Mouse (Mus musculus) right cerebral cortex, adult 18-20 months (tissue): ENCODE measurements at regions not wholly inside any gene's neighbourhood (a gene's known extent, or its start where the extent isn't known, plus 50 kb on each side); places are given as distances from the start of the nearest gene placed in this dataset.
A peak's percentile ranks its signal among the peaks of the same experiment; 100 is the strongest.

Experiments
- DNase-seq: peaks from one replicate; pipeline ENCODE4 v3.0.0; 2022; ENCODE audit warnings: mixed read lengths

DNA sequence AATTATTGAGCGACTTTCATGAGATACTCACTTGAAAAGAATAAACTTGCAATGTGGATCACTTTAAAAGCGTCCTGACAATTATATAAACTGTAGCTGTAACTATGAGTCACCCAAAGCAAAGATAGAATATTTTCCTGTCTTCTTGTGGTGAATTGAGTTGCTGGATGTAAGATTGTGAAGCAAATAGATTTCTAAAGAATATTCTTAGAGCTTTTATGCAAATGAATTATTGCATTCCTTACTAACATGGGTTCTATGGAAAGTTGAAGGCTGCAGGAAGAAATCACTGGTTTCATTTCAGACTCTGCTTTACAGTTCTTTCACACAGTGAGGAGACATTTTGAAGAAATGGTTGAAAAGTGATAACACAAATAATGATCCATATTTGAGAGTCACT lies 656.8 kb downstream of the Htr1a start:
- no peak for DNase-seq

DNA sequence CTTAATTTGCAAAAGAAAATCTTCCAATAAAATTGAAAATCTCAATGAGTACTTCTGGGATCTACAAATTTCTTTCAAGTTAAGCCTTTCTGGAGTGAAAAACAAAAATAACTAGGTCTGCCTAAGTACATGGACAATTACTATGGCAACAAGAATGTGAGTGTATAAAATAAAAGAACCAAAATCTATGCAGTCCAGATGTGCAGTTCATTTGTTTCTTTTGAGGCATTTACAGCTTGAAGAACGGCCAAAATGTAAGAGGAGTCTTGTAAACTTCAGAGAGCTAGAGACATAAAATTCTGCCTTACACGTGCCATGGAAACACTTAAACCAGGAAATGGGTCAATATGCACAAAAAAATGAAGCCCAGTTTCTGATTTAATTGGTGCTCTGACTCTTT lies 698.7 kb downstream of the Htr1a start:
- DNase-seq, result no peak

DNA sequence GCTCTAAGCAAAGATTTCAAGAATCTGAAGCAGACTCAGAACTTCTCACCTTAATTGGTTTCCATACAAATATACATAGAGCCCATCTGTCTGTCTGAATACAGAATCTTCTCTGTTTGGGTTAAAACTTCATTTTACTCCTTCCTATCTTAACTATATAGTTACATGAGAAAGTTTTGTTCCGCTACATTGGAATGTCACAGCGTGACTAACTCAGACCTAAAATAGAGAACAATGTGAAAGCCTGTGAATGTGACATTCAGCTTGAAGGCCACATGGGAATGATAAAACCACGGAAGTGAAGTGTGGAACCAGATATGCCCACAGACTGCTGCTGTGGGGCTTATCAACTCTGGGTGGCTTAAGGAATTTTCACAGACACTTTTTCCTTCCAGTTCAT lies 722.9 kb downstream of the Htr1a start:
- DNase-seq, result peak; percentile 7

DNA sequence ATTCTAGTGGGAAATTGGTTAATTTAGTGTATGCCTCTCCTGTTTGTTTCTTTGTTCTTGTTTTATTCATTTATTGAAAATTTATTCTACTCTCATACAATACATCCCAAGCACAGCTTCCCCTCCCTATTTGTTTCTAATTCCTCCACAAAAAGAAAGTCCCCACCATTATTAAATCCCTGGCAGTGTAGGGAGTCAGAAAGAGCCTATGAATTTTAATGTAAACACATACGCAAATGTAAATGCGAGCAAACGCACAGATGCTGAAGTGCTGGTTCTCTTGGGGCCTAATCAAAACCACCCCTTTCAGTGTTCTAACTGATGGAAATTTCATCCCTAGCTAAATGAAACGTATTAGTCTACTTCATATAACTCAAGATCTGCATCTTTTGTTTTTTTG lies 729.9 kb downstream of the Htr1a start:
- no peak for DNase-seq

DNA sequence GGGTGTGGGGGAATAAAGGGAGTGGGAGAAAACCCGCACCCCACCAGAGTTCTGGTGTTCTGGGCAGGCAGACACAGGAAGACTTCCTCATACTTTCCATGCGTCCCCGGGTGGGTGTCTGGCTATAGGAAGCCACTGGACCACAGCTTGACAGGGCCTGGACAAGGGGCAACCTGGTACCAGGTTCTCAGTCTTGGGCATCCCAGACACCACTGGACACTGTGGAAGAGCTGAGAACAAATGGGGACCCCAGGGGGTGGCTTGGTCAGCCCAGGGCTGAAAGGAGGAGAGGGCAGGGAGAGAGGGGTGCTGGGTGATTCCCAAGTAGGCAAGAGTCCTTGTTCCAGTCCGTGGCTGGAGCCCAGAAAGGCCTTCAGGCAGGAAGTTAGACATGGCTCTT lies 730.9 kb downstream of the Htr1a start:
- no peak for DNase-seq

DNA sequence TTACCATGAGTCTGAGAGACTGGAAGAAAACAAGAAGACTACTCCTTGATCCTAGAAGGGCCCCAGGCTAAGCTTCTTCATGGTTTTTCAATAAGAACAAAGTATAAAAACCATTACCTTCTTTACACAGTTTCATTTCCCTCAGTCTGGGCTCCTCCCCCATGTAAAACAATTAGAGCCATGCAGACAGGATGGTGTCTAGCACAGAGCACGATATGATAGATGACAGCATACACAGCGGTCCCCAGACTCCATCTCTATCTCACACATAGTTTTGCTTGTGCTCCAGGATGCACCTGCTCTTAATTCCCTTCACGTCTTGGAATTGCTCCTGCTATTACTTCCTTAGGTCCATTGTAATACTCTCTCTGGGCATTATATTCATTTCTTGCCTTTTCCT lies 737.3 kb downstream of the Htr1a start:
- no peak for DNase-seq
